Mouse (Mus musculus): ENCODE measurements around the gene Fam217b. TPM values are rescaled to one million over a fixed set of nuclear protein-coding genes. Genes with fewer than 3 reads are reported as not detected.

The Fam217b gene
- polyA plus RNA-seq, 1 experiment from 2014 or later = 3.8 TPM

GRCm38 (mm10) chr2:178420576-178420975, 6.3 kb downstream of the Fam217b start:
- H3K27me3 ChIP-seq = no peaks in the 10 kb centered on the region
- 68% methylated on average over 9 of the region's 9 CpGs for WGBS
- no peaks in the 10 kb centered on the region for H3K36me3 ChIP-seq
- H3K4me3 ChIP-seq (replicated peaks) = no peak overlapping the region
- no peaks in the 10 kb centered on the region for H3K4me1 ChIP-seq
- no peaks in the 10 kb centered on the region for H3K9me3 ChIP-seq (replicated peaks)
- no peak for ATAC-seq (ENCODE audit: insufficient number of reproducible peaks, low FRiP score, low TSS enrichment, low read depth)
- no peak overlapping the region for H3K4me2 ChIP-seq (replicated peaks)
- H3K27ac ChIP-seq (replicated peaks) = no peak overlapping the region
- no peak overlapping the region for H3K9ac ChIP-seq

DNA sequence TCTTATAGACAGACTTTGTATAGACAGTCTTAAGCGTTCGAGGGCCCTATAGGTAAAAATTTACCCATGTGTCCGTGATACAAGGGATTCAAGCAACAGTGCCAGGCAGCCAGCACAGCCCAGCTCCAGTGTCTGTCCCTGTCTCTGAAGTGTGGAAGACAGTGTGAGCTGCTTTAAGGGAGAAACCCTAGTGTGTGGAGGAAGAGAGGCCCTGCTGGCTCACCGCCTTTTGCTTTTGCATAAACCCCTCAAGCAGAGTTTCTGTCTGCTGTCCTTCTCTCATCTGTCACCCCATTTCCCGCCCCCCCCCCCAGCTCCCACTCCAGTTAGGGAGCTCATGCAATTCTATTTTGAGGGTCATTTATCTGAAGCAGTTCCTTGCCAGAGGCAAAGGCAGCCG, 7.3 kb downstream of the Fam217b start:
- ATAC-seq (ENCODE audit: insufficient number of reproducible peaks, low FRiP score, low TSS enrichment, low read depth) = no peak
- Histone ChIP-seq H3K9ac (no peak overlapping the region), H3K4me2 (replicated peaks) (no peak overlapping the region), H3K27me3 (no peaks in the 10 kb centered on the region), H3K36me3 (no peaks in the 10 kb centered on the region), H3K9me3 (replicated peaks) (no peaks in the 10 kb centered on the region), H3K4me1 (no peaks in the 10 kb centered on the region), H3K27ac (replicated peaks) (no peak overlapping the region), H3K4me3 (replicated peaks) (no peak overlapping the region)
- 45% methylated on average over 6 of the region's 6 CpGs for WGBS

GRCm38 (mm10) chr2:178422186-178422585, 7.9 kb downstream of the Fam217b start:
- 28% methylated on average over 2 of the region's 3 CpGs for WGBS
- Histone ChIP-seq H3K27me3 (no peaks in the 10 kb centered on the region), H3K9ac (no peak overlapping the region), H3K4me3 (replicated peaks) (no peak overlapping the region), H3K36me3 (no peaks in the 10 kb centered on the region), H3K4me2 (replicated peaks) (no peak overlapping the region), H3K27ac (replicated peaks) (no peak overlapping the region), H3K9me3 (replicated peaks) (no peaks in the 10 kb centered on the region), H3K4me1 (no peaks in the 10 kb centered on the region)
- ATAC-seq (ENCODE audit: insufficient number of reproducible peaks, low FRiP score, low TSS enrichment, low read depth) = no peak; the same call in 1 of the 2 replicates

DNA sequence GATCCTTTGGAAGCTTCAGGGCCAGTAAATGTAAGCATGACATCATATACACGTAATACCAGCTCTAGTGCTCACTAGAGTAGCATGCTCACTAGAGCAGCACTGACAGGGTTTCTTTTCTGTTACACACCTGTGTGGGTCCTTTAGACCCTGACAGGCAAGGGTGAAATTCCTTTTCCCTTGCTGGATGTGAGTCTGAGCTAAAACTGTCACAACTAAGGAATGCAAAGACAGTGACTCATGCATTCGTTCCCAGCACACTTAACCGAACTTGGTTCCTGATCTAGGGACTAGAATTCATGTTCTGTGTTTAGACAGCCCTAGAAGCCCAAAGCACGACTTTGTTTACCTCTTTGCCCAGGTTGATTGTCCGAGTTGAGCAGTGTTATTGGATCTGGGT, 8.9 kb downstream of the Fam217b start:
- Histone ChIP-seq H3K4me2 (replicated peaks) (no peak overlapping the region), H3K27me3 (no peaks in the 10 kb centered on the region; the same call in 1 of the 2 replicates), H3K36me3 (no peaks in the 10 kb centered on the region), H3K4me1 (no peaks in the 10 kb centered on the region), H3K27ac (replicated peaks) (no peak overlapping the region), H3K9me3 (replicated peaks) (no peaks in the 10 kb centered on the region), H3K4me3 (replicated peaks) (no peak overlapping the region), H3K9ac (no peak overlapping the region)
- no peak for ATAC-seq (ENCODE audit: insufficient number of reproducible peaks, low FRiP score, low TSS enrichment, low read depth)
- WGBS = 60% methylated on average over 5 of the region's 5 CpGs

DNA sequence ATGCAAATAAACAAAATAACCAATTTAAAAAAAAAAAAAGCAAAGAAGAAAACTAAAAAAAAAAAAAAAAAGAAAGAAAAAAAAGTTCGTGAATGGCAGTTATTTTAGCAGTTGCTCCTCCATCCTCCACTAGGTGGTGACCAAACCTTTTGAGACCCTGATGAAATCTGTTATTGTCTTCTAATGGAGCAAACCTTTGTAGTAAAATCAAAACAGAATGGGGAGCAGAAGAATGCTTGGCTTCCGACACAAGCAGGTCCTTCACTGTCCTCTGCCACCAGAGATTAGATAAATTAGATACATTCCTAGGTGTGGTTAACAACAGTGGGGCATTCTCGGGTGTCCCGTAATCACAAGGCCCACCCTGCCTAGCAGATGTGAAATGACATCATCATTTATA, 11.9 kb downstream of the Fam217b start:
- H3K4me1 ChIP-seq = no peaks in the 10 kb centered on the region
- H3K9me3 ChIP-seq (replicated peaks) = no peaks in the 10 kb centered on the region
- H3K27me3 ChIP-seq = peaks cover 4% of the 10 kb centered on the region
- H3K4me3 ChIP-seq (replicated peaks) = no peak overlapping the region
- H3K4me2 ChIP-seq (replicated peaks) = no peak overlapping the region
- no peak for ATAC-seq (ENCODE audit: insufficient number of reproducible peaks, low FRiP score, low TSS enrichment, low read depth)
- WGBS = 27% methylated on average over 4 of the region's 4 CpGs
- no peak overlapping the region for H3K9ac ChIP-seq
- H3K27ac ChIP-seq (replicated peaks) = no peak overlapping the region
- no peaks in the 10 kb centered on the region for H3K36me3 ChIP-seq

DNA sequence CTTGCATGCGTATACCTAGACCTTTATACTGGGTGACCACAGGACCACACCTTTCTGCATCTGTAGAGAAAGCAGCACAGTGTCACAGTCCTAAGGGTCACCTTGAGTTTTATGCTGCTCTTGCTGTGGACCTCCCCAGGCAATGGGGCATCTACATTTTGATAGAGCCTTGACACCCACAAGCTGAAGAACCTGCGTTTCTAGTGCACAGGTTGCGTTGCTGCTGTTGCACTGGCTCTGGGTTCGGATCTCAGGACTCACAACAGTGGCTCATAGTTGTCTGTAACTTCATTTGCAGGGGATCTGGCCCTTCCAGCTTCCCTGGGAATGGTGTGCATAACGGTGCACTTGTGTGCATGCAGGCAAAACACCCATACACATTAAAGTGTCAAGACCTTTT, 12.9 kb downstream of the Fam217b start:
- WGBS = 82% methylated on average over 5 of the region's 5 CpGs
- H3K9ac ChIP-seq = no peak overlapping the region
- H3K36me3 ChIP-seq = no peaks in the 10 kb centered on the region
- H3K27ac ChIP-seq (replicated peaks) = no peak overlapping the region
- no peak overlapping the region for H3K4me2 ChIP-seq (replicated peaks)
- H3K9me3 ChIP-seq (replicated peaks) = no peaks in the 10 kb centered on the region
- ATAC-seq (ENCODE audit: insufficient number of reproducible peaks, low FRiP score, low TSS enrichment, low read depth) = no peak
- no peak overlapping the region for H3K4me3 ChIP-seq (replicated peaks)
- H3K4me1 ChIP-seq = peaks cover 3% of the 10 kb centered on the region; the same call in 1 of the 2 replicates
- H3K27me3 ChIP-seq = peaks cover 4% of the 10 kb centered on the region

DNA sequence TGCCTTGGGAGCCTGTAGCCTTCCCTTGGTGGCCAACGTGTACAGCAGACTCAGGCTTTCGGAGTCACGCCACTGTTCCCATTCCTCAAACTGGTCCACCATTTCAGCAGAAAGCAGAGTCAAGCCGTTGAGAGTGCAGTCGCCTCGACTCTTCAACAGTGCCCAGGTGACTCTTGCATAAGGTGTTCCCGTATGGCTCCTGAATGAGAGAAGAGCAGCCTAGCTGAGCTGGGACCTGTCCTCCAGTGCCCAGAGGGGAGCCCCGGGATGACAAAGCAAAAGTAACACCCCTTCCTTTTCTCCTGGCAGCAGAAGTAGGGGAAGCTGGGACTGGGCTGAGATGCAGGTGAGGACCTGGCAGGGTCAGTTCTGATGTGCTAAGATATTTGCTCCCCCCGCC, 13.9 kb downstream of the Fam217b start:
- H3K27me3 ChIP-seq = peaks cover 4% of the 10 kb centered on the region
- no peak for ATAC-seq (ENCODE audit: insufficient number of reproducible peaks, low FRiP score, low TSS enrichment, low read depth)
- 74% methylated on average over 9 of the region's 9 CpGs for WGBS
- no peak overlapping the region for H3K4me2 ChIP-seq (replicated peaks)
- no peak overlapping the region for H3K4me3 ChIP-seq (replicated peaks)
- no peaks in the 10 kb centered on the region for H3K36me3 ChIP-seq
- peaks cover 3% of the 10 kb centered on the region; the same call in 1 of the 2 replicates for H3K4me1 ChIP-seq
- no peak overlapping the region for H3K27ac ChIP-seq (replicated peaks)
- H3K9me3 ChIP-seq (replicated peaks) = no peaks in the 10 kb centered on the region
- H3K9ac ChIP-seq = no peak overlapping the region

- H3K4me2 ChIP-seq (replicated peaks) = no peak overlapping the region
These were observed 14.4 kb downstream of the Fam217b start for GRCm38 (mm10) chr2:178428676-178429075.

DNA sequence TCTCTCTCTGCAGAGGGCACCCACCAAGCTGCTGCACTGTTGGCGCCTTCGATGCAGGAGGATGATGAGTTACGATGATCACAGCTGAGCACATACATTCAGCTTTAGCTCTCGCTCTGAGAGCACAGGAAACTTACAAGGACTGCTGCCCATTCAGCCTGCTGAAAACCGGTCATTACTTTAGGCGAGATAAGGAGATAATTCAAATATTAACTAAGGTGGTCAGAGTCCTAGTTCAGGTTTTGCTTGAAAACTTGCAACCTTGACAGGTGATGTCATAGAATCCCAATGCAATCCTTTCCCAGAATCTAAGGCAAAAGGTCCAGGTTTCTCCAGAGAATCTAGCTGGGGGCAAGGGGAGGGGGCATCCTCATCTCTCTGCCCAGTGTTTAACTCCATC, 15.1 kb downstream of the Fam217b start:
- Histone ChIP-seq H3K9ac (no peak overlapping the region), H3K4me3 (replicated peaks) (no peak overlapping the region), H3K4me2 (replicated peaks) (no peak overlapping the region), H3K27me3 (peaks cover 4% of the 10 kb centered on the region), H3K4me1 (peaks cover 3% of the 10 kb centered on the region; the same call in 1 of the 2 replicates), H3K27ac (replicated peaks) (no peak overlapping the region), H3K36me3 (no peaks in the 10 kb centered on the region), H3K9me3 (replicated peaks) (no peaks in the 10 kb centered on the region)
- no peak for ATAC-seq (ENCODE audit: insufficient number of reproducible peaks, low FRiP score, low TSS enrichment, low read depth)
- 89% methylated on average over 6 of the region's 6 CpGs for WGBS

More at GRCm38 (mm10) chr2:178428676-178429075, 14.4 kb downstream of the Fam217b start:
- H3K9ac ChIP-seq = no peak overlapping the region
- H3K27me3 ChIP-seq = peaks cover 4% of the 10 kb centered on the region
- no peaks in the 10 kb centered on the region for H3K9me3 ChIP-seq (replicated peaks)
- peaks cover 3% of the 10 kb centered on the region; the same call in 1 of the 2 replicates for H3K4me1 ChIP-seq
- WGBS = 79% methylated on average over 4 of the region's 4 CpGs
- H3K4me3 ChIP-seq (replicated peaks) = no peak overlapping the region
- H3K36me3 ChIP-seq = no peaks in the 10 kb centered on the region
- no peak for ATAC-seq (ENCODE audit: insufficient number of reproducible peaks, low FRiP score, low TSS enrichment, low read depth)
- no peak overlapping the region for H3K27ac ChIP-seq (replicated peaks)

DNA sequence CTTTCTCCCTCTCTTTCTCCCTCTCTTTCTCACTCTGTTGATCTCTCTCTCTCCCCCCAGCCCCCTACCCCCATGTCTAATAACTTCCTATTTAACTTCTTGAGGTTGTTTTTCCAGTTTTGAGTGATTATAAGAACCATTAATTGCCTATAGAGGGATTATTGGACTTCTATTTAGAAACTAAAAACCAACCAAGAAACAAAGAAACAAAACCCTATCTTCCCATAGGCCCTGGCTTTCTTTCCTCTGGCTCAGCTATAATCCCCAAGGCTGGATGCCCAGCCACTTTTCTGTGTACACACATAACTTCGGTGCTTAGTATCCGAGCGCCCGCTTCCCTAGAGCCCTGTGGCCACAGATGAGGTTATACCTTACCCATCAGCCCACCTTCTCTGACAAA, 15.9 kb downstream of the Fam217b start, which contains the start of gene Cdh26:
Gene Cdh26 (plus strand): TSS at position 301 of the 400 bp plus-strand sequence.
- no peaks in the 10 kb centered on the region for H3K36me3 ChIP-seq
- H3K4me2 ChIP-seq (replicated peaks) = no peak within 1 kb of the TSS
- no peaks in the 10 kb centered on the region for H3K9me3 ChIP-seq (replicated peaks)
- peaks cover 3% of the 10 kb centered on the region; the same call in 1 of the 2 replicates for H3K4me1 ChIP-seq
- no peak within 1 kb of the TSS for H3K4me3 ChIP-seq (replicated peaks)
- H3K27ac ChIP-seq (replicated peaks) = no peak within 1 kb of the TSS
- H3K9ac ChIP-seq = no peak within 1 kb of the TSS
- peaks cover 4% of the 10 kb centered on the region for H3K27me3 ChIP-seq
- WGBS = 88% methylated on average over 4 of the region's 4 CpGs
- ATAC-seq (ENCODE audit: insufficient number of reproducible peaks, low FRiP score, low TSS enrichment, low read depth) = no peak

DNA sequence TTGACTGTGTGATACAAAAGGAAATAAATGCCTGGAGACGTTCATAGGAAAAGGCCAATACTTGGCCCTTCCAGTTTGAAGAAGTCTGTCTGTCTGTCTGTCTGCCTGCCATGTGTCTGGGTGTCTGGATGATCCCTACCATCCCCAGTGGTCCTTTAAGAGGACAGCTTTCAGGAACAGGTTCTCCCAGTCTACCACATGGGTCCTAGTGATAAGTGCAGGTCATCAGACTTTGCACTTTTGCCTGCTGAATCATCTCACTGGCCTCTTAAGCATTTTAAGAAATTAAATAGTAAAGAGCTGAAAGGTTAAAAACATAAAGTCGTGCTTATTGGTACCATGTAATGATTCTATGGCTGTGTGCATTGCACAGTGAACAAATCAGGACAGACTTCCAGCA, 19.2 kb downstream of the Fam217b start:
- Histone ChIP-seq H3K27me3 (peaks cover 3% of the 10 kb centered on the region; the same call in 1 of the 2 replicates), H3K27ac (replicated peaks) (no peak overlapping the region), H3K9me3 (replicated peaks) (no peaks in the 10 kb centered on the region), H3K4me3 (replicated peaks) (no peak overlapping the region), H3K36me3 (no peaks in the 10 kb centered on the region), H3K4me2 (replicated peaks) (no peak overlapping the region), H3K9ac (no peak overlapping the region), H3K4me1 (peaks cover 3% of the 10 kb centered on the region; the same call in 1 of the 2 replicates)
- ATAC-seq (ENCODE audit: insufficient number of reproducible peaks, low FRiP score, low TSS enrichment, low read depth) = no peak
- WGBS = 75% methylated on average over 2 of the region's 2 CpGs

GRCm38 (mm10) chr2:178433903-178434302, 19.6 kb downstream of the Fam217b start:
- Histone ChIP-seq H3K9me3 (replicated peaks) (no peaks in the 10 kb centered on the region), H3K4me3 (replicated peaks) (no peak overlapping the region), H3K27ac (replicated peaks) (no peak overlapping the region), H3K4me2 (replicated peaks) (no peak overlapping the region), H3K4me1 (peaks cover 3% of the 10 kb centered on the region; the same call in 1 of the 2 replicates), H3K27me3 (no peaks in the 10 kb centered on the region), H3K36me3 (no peaks in the 10 kb centered on the region), H3K9ac (no peak overlapping the region)
- no peak for ATAC-seq (ENCODE audit: insufficient number of reproducible peaks, low FRiP score, low TSS enrichment, low read depth)
- 62% methylated on average over 2 of the region's 2 CpGs for WGBS
